Mouse (Mus musculus) lung, postnatal 0 days (tissue): Measurements from ENCODE around the gene Bri3.

Experiments
- CTCF ChIP-seq: IDR thresholded peaks from 2 replicates; pipeline ENCODE4 v1.5.1; 2016; ENCODE audit warnings: antibody characterized with exemption, mild to moderate bottlenecking
- EP300 ChIP-seq: IDR thresholded peaks from 2 replicates; pipeline ENCODE4 v1.6.1; 2016; ENCODE audit warnings: antibody characterized with exemption, mild to moderate bottlenecking, control low read depth

GRCm38 (mm10) chr5:144370986-144371385 is 126.7 kb downstream of the Bri3 start:
- TF ChIP-seq CTCF (no peak), EP300 (no peak)
